Mouse (Mus musculus): ENCODE results near the gene Sycp3. TPM values are rescaled to one million over a fixed set of nuclear protein-coding genes. Genes with fewer than 3 reads are reported as not detected.
A peak's percentile ranks its signal among the peaks of the same experiment; 100 is the strongest.
"Not testable (repeated sequence)": the region's sequence is repeated elsewhere in the genome, so short reads cannot be mapped to it uniquely, and the experiment has no call there.

Sycp3 gene
- polyA plus RNA-seq, 1 experiment from 2014 or later: 0.33 TPM

DNA sequence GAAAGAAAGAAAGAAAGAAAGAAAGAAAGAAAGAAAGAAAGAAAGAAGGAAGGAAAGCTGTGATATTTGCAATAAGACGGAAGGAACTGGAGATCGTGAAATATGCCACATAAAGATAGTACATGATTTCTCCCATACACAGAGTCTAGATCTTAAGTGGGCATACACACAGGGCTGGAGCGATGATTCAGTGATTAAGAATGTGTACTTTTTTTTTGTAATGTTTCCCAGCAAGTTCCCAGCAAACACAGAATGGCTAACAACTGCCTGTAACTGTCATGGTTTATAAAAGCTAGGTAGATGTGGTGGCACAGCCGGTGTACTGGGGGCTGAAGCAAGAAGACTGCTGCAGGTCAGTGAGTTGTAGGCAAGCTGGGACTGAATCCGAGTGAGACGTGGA, 7.4 kb upstream of the Sycp3 start:
- Histone ChIP-seq H3K9ac (no peak overlapping the region), H3K9me3 (no peaks in the 10 kb centered on the region), H3K4me1 (no peaks in the 10 kb centered on the region), H3K27ac (no peak overlapping the region), H3K4me3 (no peak overlapping the region), H3K27me3 (no peaks in the 10 kb centered on the region), H3K36me3 (no peaks in the 10 kb centered on the region), H3K4me2 (replicated peaks) (no peak overlapping the region)
- no peak for ATAC-seq (ENCODE audit: insufficient number of reproducible peaks, insufficient read depth, low FRiP score, low TSS enrichment)
- 83% methylated on average over 6 of the region's 6 CpGs for WGBS

DNA sequence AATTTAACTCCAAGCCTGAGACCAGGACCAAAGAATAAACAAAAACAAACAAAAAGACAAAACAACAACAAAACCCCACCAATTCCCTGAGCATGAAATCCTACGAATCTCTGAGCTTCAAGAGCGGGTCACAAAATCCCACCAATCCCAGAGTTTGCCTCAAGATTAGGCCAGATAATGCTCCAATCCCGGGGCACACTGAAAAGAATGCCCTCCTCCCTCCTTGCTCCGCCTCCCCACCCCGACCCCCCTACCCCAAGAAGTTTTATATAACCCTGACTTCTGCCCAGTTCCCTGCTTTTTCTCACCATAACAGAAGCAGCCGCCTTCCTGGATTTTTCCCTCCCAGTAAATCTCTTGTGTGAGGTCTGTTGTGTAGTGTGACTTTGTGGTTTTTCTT, 1.6 kb upstream of the Sycp3 start:
- no peak overlapping the region for H3K4me3 ChIP-seq
- no peaks in the 10 kb centered on the region for H3K9me3 ChIP-seq
- H3K9ac ChIP-seq: no peak overlapping the region
- H3K36me3 ChIP-seq: no peaks in the 10 kb centered on the region
- H3K27me3 ChIP-seq: no peaks in the 10 kb centered on the region
- H3K4me2 ChIP-seq (replicated peaks): no peak overlapping the region
- ATAC-seq (ENCODE audit: insufficient number of reproducible peaks, insufficient read depth, low FRiP score, low TSS enrichment): no peak
- H3K4me1 ChIP-seq: no peaks in the 10 kb centered on the region
- no peak overlapping the region for H3K27ac ChIP-seq
- WGBS: 45% methylated on average over 6 of the region's 6 CpGs

DNA sequence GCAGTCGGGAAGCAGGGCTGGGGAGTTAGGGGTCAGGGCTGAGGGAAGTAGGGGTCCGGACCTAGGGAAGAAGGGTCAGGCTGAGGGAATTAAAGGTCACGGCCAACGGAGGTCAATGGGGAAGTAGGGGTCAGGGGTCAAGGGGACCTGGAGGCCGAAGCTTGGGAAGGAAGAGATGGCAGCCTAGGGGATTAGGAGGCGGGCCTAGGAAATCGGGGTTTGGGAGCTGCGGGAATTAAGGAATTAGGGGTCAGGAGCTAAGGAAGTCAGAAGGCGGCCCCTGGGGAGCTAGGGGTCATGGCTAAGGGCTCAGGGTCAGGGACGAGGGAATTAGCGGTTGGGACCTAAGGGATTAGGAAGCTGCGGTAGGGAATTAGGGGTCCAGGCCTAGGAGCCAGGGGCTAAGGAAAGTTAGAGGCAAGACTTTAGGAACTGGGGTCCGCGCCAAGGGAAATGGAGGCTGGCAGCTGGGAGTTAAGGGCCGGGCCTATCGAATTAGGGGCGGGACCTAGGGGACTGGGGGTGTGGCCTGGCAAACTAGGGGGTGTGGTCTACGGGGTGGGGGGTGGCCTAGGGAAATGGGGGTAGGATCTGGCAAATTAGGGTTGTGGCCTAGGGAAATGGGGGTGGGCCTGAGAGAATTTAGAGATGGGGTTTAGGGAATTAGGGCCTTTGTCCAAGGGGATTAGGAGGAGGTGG, 902 bp downstream of the Sycp3 start:
- Histone ChIP-seq H3K27me3 (no peaks in the 10 kb centered on the region), H3K9me3 (no peaks in the 10 kb centered on the region), H3K9ac (no peak overlapping the region), H3K4me2 (replicated peaks) (no peak overlapping the region), H3K4me3 (no peak overlapping the region), H3K36me3 (no peaks in the 10 kb centered on the region), H3K4me1 (no peaks in the 10 kb centered on the region), H3K27ac (no peak overlapping the region)
- 63% methylated on average over 18 of the region's 18 CpGs for WGBS
- no peak for ATAC-seq (ENCODE audit: insufficient number of reproducible peaks, insufficient read depth, low FRiP score, low TSS enrichment)

DNA sequence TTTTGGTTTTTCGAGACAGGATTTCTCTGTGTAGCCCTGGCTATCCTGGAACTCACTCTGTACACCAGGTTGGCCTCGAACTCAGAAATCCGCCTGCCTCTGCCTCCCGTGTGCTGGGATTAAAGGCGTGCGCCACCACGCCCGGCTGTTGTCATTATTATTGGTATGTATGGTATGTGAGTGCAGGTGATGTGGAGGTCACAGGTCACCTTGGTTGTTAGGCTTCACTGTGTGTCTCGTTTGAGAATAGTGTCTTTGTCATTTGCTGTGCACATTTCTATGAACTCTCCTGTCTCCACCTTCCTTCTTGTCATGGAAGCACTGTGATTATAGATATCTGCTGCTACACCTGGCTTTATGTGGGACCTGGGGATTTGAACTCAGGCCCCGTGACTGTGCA, 23.5 kb downstream of the Sycp3 start:
- H3K36me3 ChIP-seq; H3K4me2 ChIP-seq (replicated peaks); H3K27me3 ChIP-seq; H3K4me1 ChIP-seq; H3K4me3 ChIP-seq; H3K9me3 ChIP-seq; H3K27ac ChIP-seq; ATAC-seq (ENCODE audit: insufficient number of reproducible peaks, insufficient read depth, low FRiP score, low TSS enrichment); H3K9ac ChIP-seq: not testable (repeated sequence)
- WGBS: 90% methylated on average over 10 of the region's 10 CpGs

DNA sequence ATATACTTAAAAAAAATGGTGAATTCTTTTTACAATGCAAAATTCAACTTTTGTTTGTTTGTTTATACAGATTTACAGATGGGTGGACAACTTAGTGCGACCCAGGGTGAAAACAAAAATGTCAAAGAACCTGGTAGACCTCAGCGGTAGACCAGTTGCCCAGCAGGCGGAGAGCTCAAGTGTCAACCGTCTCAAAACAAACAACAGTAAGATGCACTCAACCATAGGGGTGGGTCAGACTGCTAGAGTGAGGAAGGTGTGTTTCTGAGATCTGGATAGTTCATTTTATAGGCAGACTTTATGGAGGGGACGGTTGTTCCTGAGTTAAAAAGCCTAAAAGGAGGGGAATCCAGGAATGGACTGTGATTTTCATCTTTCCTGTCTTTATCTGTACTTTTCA, 29.3 kb downstream of the Sycp3 start:
- 92% methylated on average over 5 of the region's 5 CpGs for WGBS
- no peak for ATAC-seq (ENCODE audit: insufficient number of reproducible peaks, insufficient read depth, low FRiP score, low TSS enrichment)
- no peaks in the 10 kb centered on the region for H3K9me3 ChIP-seq
- no peaks in the 10 kb centered on the region for H3K27me3 ChIP-seq
- no peaks in the 10 kb centered on the region for H3K36me3 ChIP-seq
- no peak overlapping the region for H3K9ac ChIP-seq
- H3K4me1 ChIP-seq: no peaks in the 10 kb centered on the region
- no peak overlapping the region for H3K27ac ChIP-seq
- no peak overlapping the region for H3K4me3 ChIP-seq
- H3K4me2 ChIP-seq (replicated peaks): no peak overlapping the region

DNA sequence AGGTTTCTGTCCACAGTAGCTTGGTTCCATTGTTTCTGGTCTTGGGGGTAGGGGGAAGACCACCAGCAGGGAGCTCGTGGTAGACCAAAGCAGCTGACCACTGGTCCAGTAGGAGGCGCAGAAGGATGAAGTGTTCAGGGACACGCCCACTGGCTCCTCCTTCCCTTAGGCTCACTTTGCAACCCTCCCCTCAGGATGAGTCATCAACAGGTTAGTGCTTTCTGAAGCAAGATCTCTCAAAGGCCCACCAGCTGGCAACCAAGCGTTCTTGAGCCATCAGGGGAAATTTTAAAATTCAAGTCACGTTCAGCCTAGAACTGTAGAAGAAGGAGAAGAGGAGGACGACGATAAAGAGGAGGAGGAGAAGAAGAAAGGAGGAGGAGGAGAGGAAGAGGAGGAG, 32.3 kb downstream of the Sycp3 start:
- Histone ChIP-seq H3K4me1 (peaks cover 7% of the 10 kb centered on the region), H3K9me3 (no peaks in the 10 kb centered on the region), H3K9ac (no peak overlapping the region), H3K27me3 (no peaks in the 10 kb centered on the region), H3K4me3 (no peak overlapping the region), H3K36me3 (no peaks in the 10 kb centered on the region), H3K4me2 (replicated peaks) (no peak overlapping the region), H3K27ac (no peak overlapping the region)
- WGBS: 60% methylated on average over 7 of the region's 7 CpGs
- 0 out of 2 replicates have a peak, but pooled peaks have one; percentile 41 for ATAC-seq (ENCODE audit: insufficient number of reproducible peaks, insufficient read depth, low FRiP score, low TSS enrichment)

DNA sequence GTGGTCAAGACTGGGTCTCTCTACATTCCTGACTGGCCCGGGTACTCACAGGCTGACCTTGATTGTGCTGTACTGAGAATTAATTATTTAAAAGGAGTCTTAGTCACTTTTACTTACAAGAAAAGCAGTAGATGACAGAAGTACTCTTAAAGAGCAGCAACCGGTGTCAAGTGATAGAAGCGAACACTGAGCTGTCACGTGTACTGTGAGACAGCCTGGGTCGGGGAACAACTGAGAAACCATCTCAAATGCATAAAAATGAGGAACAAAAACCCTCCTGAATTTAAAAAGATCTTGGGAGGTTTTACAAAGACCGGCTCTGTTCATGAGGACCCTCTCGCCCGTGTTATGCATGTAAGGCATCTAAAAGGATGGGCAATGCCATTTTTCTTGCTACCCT, 33.3 kb downstream of the Sycp3 start:
- no peaks in the 10 kb centered on the region for H3K9me3 ChIP-seq
- no peak for ATAC-seq (ENCODE audit: insufficient number of reproducible peaks, insufficient read depth, low FRiP score, low TSS enrichment)
- no peak overlapping the region for H3K9ac ChIP-seq
- no peaks in the 10 kb centered on the region for H3K36me3 ChIP-seq
- H3K4me2 ChIP-seq (replicated peaks): no peak overlapping the region
- no peak overlapping the region for H3K27ac ChIP-seq
- no peaks in the 10 kb centered on the region for H3K27me3 ChIP-seq
- 85% methylated on average over 8 of the region's 8 CpGs for WGBS
- no peak overlapping the region for H3K4me3 ChIP-seq
- H3K4me1 ChIP-seq: peaks cover 14% of the 10 kb centered on the region

DNA sequence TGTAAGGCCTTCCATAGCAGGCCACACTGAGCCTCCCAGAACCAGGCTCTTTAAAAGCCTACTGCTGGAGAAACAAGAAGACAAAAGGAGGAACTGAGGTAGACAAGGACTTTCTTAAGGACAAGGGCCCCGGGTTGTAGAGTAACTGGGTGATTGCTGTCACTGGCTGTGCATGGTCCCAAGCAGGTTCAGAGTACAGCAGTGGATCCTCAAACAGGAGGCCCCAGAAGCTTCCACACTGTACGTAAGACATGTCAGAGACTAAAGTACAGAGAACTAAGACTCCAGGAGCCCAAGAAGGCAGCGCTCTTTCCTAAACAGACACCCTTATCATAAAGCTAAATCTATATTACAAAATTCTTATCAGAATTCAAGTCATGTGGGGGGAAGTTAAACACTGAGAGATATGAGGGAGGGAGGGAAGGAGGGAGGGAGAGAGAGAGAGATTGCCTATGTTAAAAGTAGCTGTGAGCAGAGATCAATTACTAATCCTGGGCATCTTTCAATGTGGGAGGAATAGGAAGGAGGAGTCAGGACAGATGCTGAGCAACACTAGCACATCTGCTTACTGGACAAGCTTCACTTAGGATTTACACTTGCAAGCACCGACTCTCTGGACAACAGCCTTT, 35.7 kb downstream of the Sycp3 start:
- no peak for ATAC-seq (ENCODE audit: insufficient number of reproducible peaks, insufficient read depth, low FRiP score, low TSS enrichment)
- H3K4me2 ChIP-seq (replicated peaks): no peak overlapping the region
- H3K4me1 ChIP-seq: peaks cover 14% of the 10 kb centered on the region
- no peaks in the 10 kb centered on the region for H3K9me3 ChIP-seq
- no peak overlapping the region for H3K4me3 ChIP-seq
- H3K9ac ChIP-seq: no peak overlapping the region
- H3K27me3 ChIP-seq: no peaks in the 10 kb centered on the region
- H3K27ac ChIP-seq: no peak overlapping the region
- H3K36me3 ChIP-seq: no peaks in the 10 kb centered on the region
- 83% methylated on average over 4 of the region's 4 CpGs for WGBS

DNA sequence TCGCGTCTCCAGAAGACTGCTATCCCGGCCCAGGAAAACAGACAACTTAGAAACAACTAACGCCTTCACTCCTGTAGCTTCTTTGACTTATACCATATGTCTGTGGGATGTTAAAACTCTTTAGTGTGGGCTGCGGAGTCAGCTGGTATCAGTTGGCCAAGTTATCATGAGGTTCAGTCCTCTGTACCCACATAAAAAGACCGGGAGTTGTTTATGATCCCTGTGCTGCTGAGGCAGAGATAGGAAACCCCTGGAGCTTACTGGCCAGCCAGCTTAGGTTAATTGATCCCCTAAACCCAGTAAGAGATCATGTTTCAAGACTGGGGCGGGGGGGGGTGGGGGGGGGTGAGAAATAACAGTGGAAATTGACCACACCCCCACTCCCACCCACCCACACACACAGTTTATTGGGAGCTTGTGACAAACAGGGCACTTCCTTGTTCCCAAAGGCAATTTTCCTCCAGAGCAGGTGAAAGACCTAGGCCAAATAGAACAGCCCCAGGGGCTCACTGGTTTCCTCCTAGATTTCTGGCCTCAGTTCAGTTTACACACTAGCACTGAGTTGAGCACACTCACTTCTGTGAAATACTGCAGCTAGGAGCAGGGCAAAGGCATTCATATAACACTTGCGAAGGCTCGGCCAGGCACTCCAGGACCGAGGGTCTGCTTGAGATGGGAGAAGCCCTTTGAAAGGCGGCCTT, 37.6 kb downstream of the Sycp3 start:
- Histone ChIP-seq H3K4me2 (replicated peaks) (no peak overlapping the region), H3K36me3 (no peaks in the 10 kb centered on the region), H3K4me1 (peaks cover 28% of the 10 kb centered on the region), H3K4me3 (no peak overlapping the region), H3K27ac (no peak overlapping the region), H3K9me3 (no peaks in the 10 kb centered on the region), H3K9ac (no peak overlapping the region), H3K27me3 (no peaks in the 10 kb centered on the region)
- ATAC-seq (ENCODE audit: insufficient number of reproducible peaks, insufficient read depth, low FRiP score, low TSS enrichment): no peak
- 51% methylated on average over 11 of the region's 11 CpGs for WGBS

DNA sequence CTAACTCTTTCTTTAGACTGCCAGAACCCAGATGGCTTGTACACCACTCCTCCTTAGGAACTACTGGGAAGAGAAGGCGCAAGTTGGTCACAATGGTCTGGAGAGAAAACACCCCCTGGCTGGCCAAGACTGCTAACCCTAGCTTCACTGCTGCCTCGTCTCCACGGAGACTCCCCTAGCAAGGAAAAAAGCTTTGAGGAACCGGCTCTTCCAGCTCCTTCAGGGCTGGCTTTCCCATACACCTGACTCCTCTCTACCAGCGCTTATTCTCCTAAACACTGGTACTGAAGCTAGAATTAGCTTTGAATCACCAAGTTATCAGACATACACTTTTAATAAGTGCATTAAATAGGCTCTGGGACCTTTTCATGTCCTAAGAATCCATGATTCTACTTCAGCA, 40.6 kb downstream of the Sycp3 start:
- 62% methylated on average over 5 of the region's 5 CpGs for WGBS

DNA sequence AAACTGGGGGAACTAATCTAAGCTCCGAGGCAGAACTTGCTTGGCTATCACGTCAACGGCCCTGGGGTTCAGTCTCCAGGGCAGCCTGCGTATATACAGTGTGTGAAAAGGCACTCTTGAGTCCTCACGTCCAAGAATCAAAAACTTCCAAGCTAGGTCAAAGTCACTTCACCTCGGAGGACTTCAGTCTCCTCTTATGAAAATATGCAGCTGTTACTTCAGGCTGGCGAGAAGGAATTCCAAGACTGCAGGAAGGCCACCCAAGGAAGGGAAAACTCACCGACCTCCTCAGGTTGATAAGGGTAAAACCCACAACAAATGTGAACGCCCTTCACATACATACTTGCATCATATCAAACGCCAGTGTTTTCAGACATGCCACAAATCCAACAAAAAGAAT, 42.0 kb downstream of the Sycp3 start:
- no peak overlapping the region for H3K4me3 ChIP-seq
- H3K36me3 ChIP-seq: no peaks in the 10 kb centered on the region
- no peaks in the 10 kb centered on the region for H3K9me3 ChIP-seq
- H3K9ac ChIP-seq: no peak overlapping the region
- H3K4me1 ChIP-seq: peaks cover 32% of the 10 kb centered on the region
- WGBS: 58% methylated on average over 10 of the region's 10 CpGs
- H3K4me2 ChIP-seq (replicated peaks): no peak overlapping the region
- no peaks in the 10 kb centered on the region for H3K27me3 ChIP-seq
- H3K27ac ChIP-seq: no peak overlapping the region
- no peak for ATAC-seq (ENCODE audit: insufficient number of reproducible peaks, insufficient read depth, low FRiP score, low TSS enrichment)

More for the DNA sequence above, 40.6 kb downstream of the Sycp3 start:
- ATAC-seq (ENCODE audit: insufficient number of reproducible peaks, insufficient read depth, low FRiP score, low TSS enrichment): no peak
- Histone ChIP-seq H3K4me2 (replicated peaks) (no peak overlapping the region), H3K36me3 (no peaks in the 10 kb centered on the region), H3K4me3 (no peak overlapping the region), H3K9ac (no peak overlapping the region), H3K9me3 (no peaks in the 10 kb centered on the region), H3K27ac (no peak overlapping the region), H3K4me1 (peaks cover 38% of the 10 kb centered on the region), H3K27me3 (no peaks in the 10 kb centered on the region)

Data from embryonic facial prominence, embryonic 12.5 days (tissue).